Mouse (Mus musculus) cortical plate, adult 2 months (tissue): ENCODE data around the gene Clip2. TPM values are rescaled to one million over a fixed set of nuclear protein-coding genes. Genes with fewer than 3 reads are reported as not detected.

Experiments used
- H3K27ac ChIP-seq: fragments of 200-500 bp; 2 replicates; pipeline ENCODE4 v1.5.1; 2012; ENCODE audit warnings: low read length, control low read depth, inconsistent platforms; ENCODE audit not compliant: insufficient read depth
- H3K4me1 ChIP-seq: fragments of 200-500 bp; 2 replicates; pipeline ENCODE4 v1.6.1; 2011; ENCODE audit warnings: low read length; ENCODE audit not compliant: control insufficient read depth, insufficient read depth
- H3K4me3 ChIP-seq: fragments of 200-500 bp; 2 replicates; pipeline ENCODE4 v1.5.1; 2011; ENCODE audit warnings: mild to moderate bottlenecking, low read length, control low read depth; ENCODE audit not compliant: insufficient read depth
- CTCF ChIP-seq: fragments of 200-500 bp; IDR thresholded peaks from 2 replicates; pipeline ENCODE4 v1.5.1; 2011; ENCODE audit warnings: mild to moderate bottlenecking, control low read depth, low read length; ENCODE audit not compliant: insufficient read depth; ENCODE audit errors: extremely low read depth
- POLR2A ChIP-seq: fragments of 200-500 bp; IDR thresholded peaks from 2 replicates; pipeline ENCODE4 v1.6.1; 2011; ENCODE audit warnings: mild to moderate bottlenecking, low read length, control low read depth; ENCODE audit not compliant: insufficient read depth; ENCODE audit errors: extremely low read depth
- polyA plus RNA-seq: library from polyadenylated mRNA; depleted of rRNA; stranded (reverse); fragments of >200 nt; gene quantifications from 2 replicates; pipeline ENCODE4 v1.2.3, GENCODE M21; 2012

Clip2 gene
- polyA plus RNA-seq, 1 experiment = 74.1 TPM

DNA sequence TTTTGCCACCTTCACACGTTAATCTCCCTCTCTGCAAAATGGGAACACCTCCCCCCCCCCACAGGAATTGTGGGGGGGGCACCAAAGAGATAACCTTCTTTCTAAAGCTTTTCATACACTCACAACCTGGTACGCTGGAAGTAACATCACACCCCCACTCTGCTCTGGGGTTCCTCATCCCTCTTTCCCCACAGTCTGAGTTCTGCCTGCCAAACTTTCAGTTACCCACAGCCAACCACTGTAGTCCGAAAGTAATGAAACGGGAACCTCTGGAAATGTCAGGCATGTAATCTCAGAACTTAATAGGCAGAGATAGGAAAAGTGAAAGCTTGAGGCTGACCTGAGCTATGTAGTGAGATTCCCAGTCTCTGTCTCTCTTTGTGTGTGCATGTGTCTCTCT, 15.2 kb upstream of the Clip2 start:
- no peak overlapping the region for H3K4me3 ChIP-seq
- peaks cover 6% of the 10 kb centered on the region; the same call in 1 of the 2 replicates for H3K4me1 ChIP-seq
- TF ChIP-seq CTCF = no peak
- no peak for TF ChIP-seq POLR2A
- H3K27ac ChIP-seq = no peak overlapping the region

- Histone ChIP-seq H3K4me3 (no peak overlapping the region), H3K27ac (no peak overlapping the region), H3K4me1 (peaks cover 6% of the 10 kb centered on the region; the same call in 1 of the 2 replicates)
- no peak for TF ChIP-seq POLR2A
- TF ChIP-seq CTCF = no peak
Observed at GRCm38 (mm10) chr5:134565696-134566095, 13.5 kb upstream of the Clip2 start.

DNA sequence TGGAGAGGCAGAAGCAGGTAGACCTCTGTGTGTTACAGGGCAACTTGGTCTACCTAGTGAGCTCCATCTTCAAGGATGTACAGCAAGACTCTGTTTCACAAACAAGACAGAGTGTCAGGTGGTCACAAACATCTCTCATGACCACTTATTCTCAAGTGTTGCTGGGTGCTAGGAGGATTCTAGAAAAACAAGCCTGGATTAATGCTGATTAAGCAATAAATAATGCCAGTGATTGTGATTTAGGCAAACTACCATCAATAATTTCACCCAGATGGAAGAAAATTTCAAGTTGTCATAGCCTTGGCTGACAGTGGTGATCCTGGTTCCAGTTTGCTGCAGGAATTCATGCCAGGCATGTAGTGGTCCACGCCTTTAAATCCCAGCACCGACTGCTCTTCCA, 12.0 kb upstream of the Clip2 start:
- no peak for TF ChIP-seq POLR2A
- no peak for TF ChIP-seq CTCF
- H3K27ac ChIP-seq = no peak overlapping the region
- H3K4me1 ChIP-seq = peaks cover 6% of the 10 kb centered on the region; the same call in 1 of the 2 replicates
- H3K4me3 ChIP-seq = no peak overlapping the region

- no peak for TF ChIP-seq POLR2A
- no peak for TF ChIP-seq CTCF
- no peak overlapping the region for H3K27ac ChIP-seq
- H3K4me1 ChIP-seq = 0 out of 2 replicates have a peak, but pooled peaks cover 2% of the 10 kb centered on the region
- no peak overlapping the region for H3K4me3 ChIP-seq
Observed at GRCm38 (mm10) chr5:134560450-134561171, 8.4 kb upstream of the Clip2 start.

GRCm38 (mm10) chr5:134560071-134560449, 7.8 kb upstream of the Clip2 start, which contains the start of gene Syna:
TSS of gene Syna (minus strand) at chr5:134560171.
- no peak within 1 kb of the TSS for H3K4me3 ChIP-seq
- TF ChIP-seq POLR2A = no peak
- no peak for TF ChIP-seq CTCF
- H3K27ac ChIP-seq = no peak within 1 kb of the TSS
- 0 out of 2 replicates have a peak, but pooled peaks cover 3% of the 10 kb centered on the region for H3K4me1 ChIP-seq

- Histone ChIP-seq H3K4me3 (peak overlapping the region; percentile 9; the same call in 1 of the 2 replicates), H3K4me1 (peaks cover 4% of the 10 kb centered on the region; the same call in 1 of the 2 replicates), H3K27ac (no peak overlapping the region)
- TF ChIP-seq CTCF (no peak), POLR2A (peak; percentile 35; the same call in 1 of the 2 replicates)
Observed at GRCm38 (mm10) chr5:134555463-134556164, 3.4 kb upstream of the Clip2 start.

GRCm38 (mm10) chr5:134553951-134554546, 1.8 kb upstream of the Clip2 start:
- H3K27ac ChIP-seq = no peak overlapping the region
- peaks cover 5% of the 10 kb centered on the region; the same call in 1 of the 2 replicates for H3K4me1 ChIP-seq
- TF ChIP-seq POLR2A (no peak), CTCF (no peak)
- H3K4me3 ChIP-seq = no peak overlapping the region

- Histone ChIP-seq H3K27ac (peak overlapping the region; percentile 99), H3K4me1 (peaks cover 14% of the 10 kb centered on the region), H3K4me3 (peak overlapping the region; percentile 98)
- no peak for TF ChIP-seq CTCF
- no peak for TF ChIP-seq POLR2A
Observed at GRCm38 (mm10) chr5:134551233-134552109, 763 bp downstream of the Clip2 start.

- Histone ChIP-seq H3K27ac (peak overlapping the region; percentile 99), H3K4me1 (peaks cover 16% of the 10 kb centered on the region)
- no peak for TF ChIP-seq POLR2A
- TF ChIP-seq CTCF = no peak
Observed at GRCm38 (mm10) chr5:134550836-134551232, 1.4 kb downstream of the Clip2 start.

GRCm38 (mm10) chr5:134549640-134550168, 2.5 kb downstream of the Clip2 start:
- H3K4me1 ChIP-seq = peaks cover 20% of the 10 kb centered on the region
- TF ChIP-seq CTCF (no peak), POLR2A (no peak)
- H3K4me3 ChIP-seq = no peak overlapping the region; the same call in 1 of the 2 replicates
- no peak overlapping the region for H3K27ac ChIP-seq

More at GRCm38 (mm10) chr5:134550836-134551232, 1.4 kb downstream of the Clip2 start:
- H3K4me3 ChIP-seq = peak overlapping the region; percentile 98
